Mouse (Mus musculus): ENCODE results near the gene Iqcj. TPM values are rescaled to one million over a fixed set of nuclear protein-coding genes. Genes with fewer than 3 reads are reported as not detected.

Gene Iqcj
- not detected for total RNA-seq (2021)

GRCm38 (mm10) chr3:67892026-67892705, at the start of gene Iqcj, which contains the start of gene Iqschfp:
Gene Iqcj, plus strand, starts transcription at chr3:67892220.
Gene Iqschfp, plus strand, starts transcription at chr3:67892232.
- intact Hi-C loops (cut with DNase I) = no loop called here
- DNase-seq = no peak

- intact Hi-C loops (cut with DNase I) = no loop called here
Measured at GRCm38 (mm10) chr3:67852397-67852796, 39.6 kb upstream of the Iqcj start.

DNA sequence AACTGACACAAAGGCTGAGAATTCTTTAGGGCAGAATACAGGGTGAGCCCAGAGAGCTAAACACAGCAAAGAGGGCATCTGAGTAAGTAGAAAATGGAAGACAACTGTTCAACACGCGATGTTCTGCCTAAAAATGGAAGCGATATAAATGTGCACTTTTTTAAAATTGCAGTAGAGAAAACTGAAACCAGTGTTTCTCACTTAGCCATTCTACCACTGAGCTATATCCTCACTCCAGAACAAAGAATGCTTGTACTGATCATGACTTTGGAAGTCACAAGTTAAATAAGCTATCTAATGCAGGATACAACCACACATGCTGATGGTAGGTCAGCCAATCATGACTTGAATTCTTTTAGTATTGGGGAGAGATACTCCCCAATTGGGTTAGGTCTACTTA, 30.5 kb upstream of the Iqcj start:
- no peak for DNase-seq
- intact Hi-C loops (cut with DNase I) = no loop called here

More at GRCm38 (mm10) chr3:67852397-67852796, 39.6 kb upstream of the Iqcj start:
- no peak for DNase-seq

GRCm38 (mm10) chr3:67867420-67868065, 24.5 kb upstream of the Iqcj start:
- intact Hi-C loops (cut with DNase I) = no loop called here
- DNase-seq = no peak

DNA sequence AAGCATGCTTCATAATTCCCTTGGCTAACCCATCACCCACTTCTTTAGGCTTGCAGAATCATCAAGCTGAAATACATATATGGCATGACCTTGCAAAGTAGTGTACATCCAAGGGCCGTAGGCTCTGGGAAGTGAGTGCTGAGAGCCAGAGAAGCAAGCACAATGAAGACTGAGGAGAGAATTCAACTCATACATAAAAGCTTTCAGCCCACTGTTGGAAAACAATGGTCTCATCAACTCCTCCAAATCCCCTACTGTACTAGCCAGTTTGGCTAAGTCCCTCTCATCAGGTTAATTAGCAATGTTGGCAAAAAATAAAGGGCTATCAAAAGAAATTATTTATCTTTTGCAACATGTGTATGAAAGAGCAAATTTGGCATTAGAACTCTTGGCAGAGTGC, 22.6 kb upstream of the Iqcj start:
- intact Hi-C loops (cut with DNase I) = no loop called here
- no peak for DNase-seq

DNA sequence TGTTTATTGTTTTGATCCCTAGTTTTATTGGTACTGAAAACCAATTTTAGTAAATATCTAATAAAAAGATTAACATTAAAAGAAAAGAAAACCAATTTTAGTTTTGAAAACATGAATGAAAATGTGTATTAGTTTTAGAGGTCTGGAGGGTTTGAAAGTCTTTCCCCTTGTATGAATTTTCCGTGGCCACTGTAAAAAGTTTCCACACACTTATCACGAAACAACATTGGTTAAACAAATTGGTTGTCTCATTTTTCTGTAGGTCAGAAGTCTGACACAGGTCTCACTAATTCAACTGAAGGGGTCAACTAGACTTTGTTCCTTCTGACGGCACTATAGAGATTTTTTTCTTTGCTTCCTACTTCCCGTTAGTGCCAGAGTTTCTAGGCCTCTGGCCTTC, 14.8 kb upstream of the Iqcj start:
- intact Hi-C loops (cut with DNase I) = no loop called here
- no peak for DNase-seq

- no peak for DNase-seq
Measured at GRCm38 (mm10) chr3:67884335-67884734, 7.7 kb upstream of the Iqcj start.

GRCm38 (mm10) chr3:67886176-67886575, 5.8 kb upstream of the Iqcj start:
- intact Hi-C loops (cut with DNase I) = no loop called here
- DNase-seq = no peak

More at GRCm38 (mm10) chr3:67884335-67884734, 7.7 kb upstream of the Iqcj start:
- intact Hi-C loops (cut with DNase I) = no loop called here

- no peak for DNase-seq
- intact Hi-C loops (cut with DNase I) = no loop called here
Measured at GRCm38 (mm10) chr3:67887251-67887650, 4.8 kb upstream of the Iqcj start.

- intact Hi-C loops (cut with DNase I) = no loop called here
- DNase-seq = no peak
Measured at GRCm38 (mm10) chr3:67892768-67893167, 748 bp downstream of the Iqcj start.

DNA sequence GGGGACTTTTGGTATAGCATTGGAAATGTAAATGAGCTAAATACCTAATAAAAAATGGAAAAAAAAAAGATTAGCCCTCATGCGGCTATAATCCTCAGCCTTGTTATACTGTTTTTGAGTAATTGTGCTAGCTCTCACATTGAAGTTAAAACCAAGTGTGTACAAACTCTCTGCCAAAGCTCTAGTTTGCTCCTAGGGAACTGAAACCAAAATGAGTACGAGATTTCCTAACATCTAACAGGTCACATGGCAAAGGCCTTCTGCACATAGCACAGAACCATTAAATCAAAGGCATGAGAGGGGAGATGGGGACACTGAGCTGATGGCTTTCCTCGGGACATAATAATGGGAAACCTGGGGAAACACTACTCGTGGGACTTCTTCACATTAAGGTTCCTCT, 10.5 kb downstream of the Iqcj start:
- no peak for DNase-seq
- intact Hi-C loops (cut with DNase I) = no loop called here

GRCm38 (mm10) chr3:67908586-67908985, 16.6 kb downstream of the Iqcj start:
- intact Hi-C loops (cut with DNase I) = no loop called here

GRCm38 (mm10) chr3:67918098-67918497, 26.1 kb downstream of the Iqcj start:
- DNase-seq = no peak
- intact Hi-C loops (cut with DNase I) = no loop called here

More at GRCm38 (mm10) chr3:67908586-67908985, 16.6 kb downstream of the Iqcj start:
- DNase-seq = no peak

- DNase-seq = no peak
- intact Hi-C loops (cut with DNase I) = no loop called here
Measured at GRCm38 (mm10) chr3:67918634-67919259, 26.7 kb downstream of the Iqcj start.

- DNase-seq = no peak
- intact Hi-C loops (cut with DNase I) = no loop called here
Measured at GRCm38 (mm10) chr3:67923095-67923494, 31.1 kb downstream of the Iqcj start.

- intact Hi-C loops (cut with DNase I) = no loop called here
- no peak for DNase-seq
Measured at GRCm38 (mm10) chr3:67925453-67925852, 33.4 kb downstream of the Iqcj start.

- no peak for DNase-seq
- intact Hi-C loops (cut with DNase I) = no loop called here
Measured at GRCm38 (mm10) chr3:67930424-67931133, 38.6 kb downstream of the Iqcj start.

- intact Hi-C loops (cut with DNase I) = no loop called here
- no peak for DNase-seq
Measured at GRCm38 (mm10) chr3:67931181-67931580, 39.2 kb downstream of the Iqcj start.

- no peak for DNase-seq
- intact Hi-C loops (cut with DNase I) = no loop called here
Measured at GRCm38 (mm10) chr3:67931914-67932313, 39.9 kb downstream of the Iqcj start.

GRCm38 (mm10) chr3:67935829-67936228, 43.8 kb downstream of the Iqcj start:
- intact Hi-C loops (cut with DNase I) = no loop called here
- no peak for DNase-seq

- no peak for DNase-seq
- intact Hi-C loops (cut with DNase I) = no loop called here
Measured at GRCm38 (mm10) chr3:67947000-67947399, 55.0 kb downstream of the Iqcj start.

All from heart, postnatal 36 days (tissue).